Mouse (Mus musculus) neural tube, embryonic 11.5 days (tissue): Measurements from ENCODE around the gene Dcaf15. TPM values are rescaled to one million over a fixed set of nuclear protein-coding genes. Genes with fewer than 3 reads are reported as not detected.
A peak's percentile ranks its signal among the peaks of the same experiment; 100 is the strongest.

ENCODE experiments used
- ATAC-seq: fragments of 200-750 bp; cut with Nextera tagmentation; 2 replicates; pipeline ENCODE4 v1.8.0; 2017; ENCODE audit warnings: moderate number of reproducible peaks, mild to moderate bottlenecking, moderate TSS enrichment, moderate library complexity; ENCODE audit not compliant: insufficient read depth, low FRiP score, low TSS enrichment
- DNase-seq: peaks from one replicate; pipeline ENCODE4 v3.0.0-alpha.2; 2015; ENCODE audit warnings: low spot score
- H3K27ac ChIP-seq: fragments of 300-500 bp; sonication (generic); 2 replicates; pipeline ENCODE4 v1.5.1; 2014; ENCODE audit warnings: low read depth, mild to moderate bottlenecking, low read length
- H3K27me3 ChIP-seq: fragments of 300-500 bp; sonication (generic); 2 replicates; pipeline ENCODE4 v1.6.1; 2014; ENCODE audit warnings: mild to moderate bottlenecking, low read length, mixed read lengths; ENCODE audit not compliant: control insufficient read depth, insufficient read depth
- H3K36me3 ChIP-seq: fragments of 300-500 bp; sonication (generic); 2 replicates; pipeline ENCODE4 v1.6.1; 2014; ENCODE audit warnings: mild to moderate bottlenecking, low read length, moderate library complexity, mixed read lengths; ENCODE audit not compliant: control insufficient read depth, insufficient read depth
- H3K4me1 ChIP-seq: fragments of 300-500 bp; sonication (generic); 2 replicates; pipeline ENCODE4 v1.6.1; 2014; ENCODE audit warnings: low read length, mixed read lengths; ENCODE audit not compliant: control insufficient read depth, insufficient read depth
- H3K4me2 ChIP-seq: fragments of 300-500 bp; sonication (generic); 2 replicates; pipeline ENCODE4 v1.6.1; 2014; ENCODE audit warnings: low read depth, mild to moderate bottlenecking, moderate library complexity
- H3K4me3 ChIP-seq: fragments of 300-500 bp; sonication (generic); 2 replicates; pipeline ENCODE4 v1.5.1; 2014; ENCODE audit warnings: low read depth, low read length
- H3K9ac ChIP-seq: fragments of 300-500 bp; sonication (generic); 2 replicates; pipeline ENCODE4 v1.6.1; 2014; ENCODE audit warnings: mild to moderate bottlenecking, low read length
- H3K9me3 ChIP-seq: fragments of 300-500 bp; sonication (generic); 2 replicates; pipeline ENCODE4 v1.6.1; 2016; ENCODE audit warnings: low read length; ENCODE audit not compliant: control insufficient read depth
- WGBS: fragments of 180-500 bp; shearing (Covaris S2); extraction: QIAGEN DNeasy Blood & Tissue Kit; methylation state at CpG from one replicate; pipeline ENCODE4 v1.1.7; 2014; 5-methylcytosine and 5-hydroxymethylcytosine counted together
- polyA plus RNA-seq: library from polyadenylated mRNA; unstranded; fragments of >200 nt; fragmentation: Nextera tagmentation; extraction: Ambion mirVana; gene quantifications from 2 replicates; pipeline ENCODE4 v1.2.1, GENCODE M21; 2014

Dcaf15 gene
- polyA plus RNA-seq, 1 experiment from 2014 or later = 17.0 TPM

- Histone ChIP-seq H3K9me3 (no peaks in the 10 kb centered on the region), H3K4me1 (peaks cover 12% of the 10 kb centered on the region), H3K27me3 (no peaks in the 10 kb centered on the region), H3K36me3 (peaks cover 5% of the 10 kb centered on the region), H3K9ac (no peak overlapping the region), H3K27ac (no peak overlapping the region), H3K4me3 (no peak overlapping the region), H3K4me2 (no peak overlapping the region)
- WGBS = 72% methylated on average over 2 of the region's 2 CpGs
- no peak for DNase-seq
- no peak for ATAC-seq
Observed at GRCm38 (mm10) chr8:84105676-84106075, 1.1 kb upstream of the Dcaf15 start.

- peak; percentile 79 for DNase-seq
- 0% methylated on average over 14 of the region's 29 CpGs for WGBS
Observed at GRCm38 (mm10) chr8:84104221-84104620, 347 bp downstream of the Dcaf15 start.

GRCm38 (mm10) chr8:84103601-84104000 lies 967 bp downstream of the Dcaf15 start:
- Histone ChIP-seq H3K36me3 (peaks cover 8% of the 10 kb centered on the region), H3K9ac (peak overlapping the region; percentile 74), H3K27me3 (no peaks in the 10 kb centered on the region), H3K4me1 (peaks cover 12% of the 10 kb centered on the region), H3K27ac (peak overlapping the region; percentile 75; the same call in 1 of the 2 replicates), H3K4me3 (peak overlapping the region; percentile 64), H3K9me3 (no peaks in the 10 kb centered on the region), H3K4me2 (peak overlapping the region; percentile 80)
- DNase-seq (no peak), ATAC-seq (no peak)
- 63% methylated on average over 3 of the region's 3 CpGs for WGBS

More at GRCm38 (mm10) chr8:84104221-84104620, 347 bp downstream of the Dcaf15 start:
- H3K9me3 ChIP-seq = no peaks in the 10 kb centered on the region
- H3K4me2 ChIP-seq = peak overlapping the region; percentile 80
- peak overlapping the region; percentile 64 for H3K4me3 ChIP-seq
- peaks cover 12% of the 10 kb centered on the region for H3K4me1 ChIP-seq
- ATAC-seq = peak; percentile 84
- H3K36me3 ChIP-seq = peaks cover 5% of the 10 kb centered on the region
- peak overlapping the region; percentile 75 for H3K27ac ChIP-seq
- H3K9ac ChIP-seq = peak overlapping the region; percentile 74
- no peaks in the 10 kb centered on the region for H3K27me3 ChIP-seq

GRCm38 (mm10) chr8:84101476-84102270 lies 2.9 kb downstream of the Dcaf15 start:
- H3K9ac ChIP-seq = no peak overlapping the region
- 93% methylated on average over 25 of the region's 25 CpGs for WGBS
- no peak for ATAC-seq

GRCm38 (mm10) chr8:84098376-84098775 lies 6.2 kb downstream of the Dcaf15 start:
- 91% methylated on average over 7 of the region's 7 CpGs for WGBS
- H3K36me3 ChIP-seq = peaks cover 33% of the 10 kb centered on the region
- H3K4me3 ChIP-seq = no peak overlapping the region
- H3K9me3 ChIP-seq = no peaks in the 10 kb centered on the region
- DNase-seq (no peak), ATAC-seq (no peak)
- peaks cover 7% of the 10 kb centered on the region for H3K4me1 ChIP-seq
- no peak overlapping the region for H3K9ac ChIP-seq
- H3K27me3 ChIP-seq = no peaks in the 10 kb centered on the region
- H3K27ac ChIP-seq = no peak overlapping the region
- no peak overlapping the region for H3K4me2 ChIP-seq

More at GRCm38 (mm10) chr8:84101476-84102270, 2.9 kb downstream of the Dcaf15 start:
- H3K27ac ChIP-seq = no peak overlapping the region
- H3K27me3 ChIP-seq = no peaks in the 10 kb centered on the region
- H3K4me1 ChIP-seq = peaks cover 12% of the 10 kb centered on the region
- H3K9me3 ChIP-seq = no peaks in the 10 kb centered on the region
- H3K4me2 ChIP-seq = no peak overlapping the region
- H3K4me3 ChIP-seq = no peak overlapping the region
- no peak for DNase-seq
- H3K36me3 ChIP-seq = peaks cover 22% of the 10 kb centered on the region

GRCm38 (mm10) chr8:84096061-84096460 lies 8.5 kb downstream of the Dcaf15 start:
- 79% methylated on average over 8 of the region's 8 CpGs for WGBS
- DNase-seq (no peak), ATAC-seq (no peak)
- Histone ChIP-seq H3K4me2 (no peak overlapping the region), H3K27ac (no peak overlapping the region), H3K4me1 (no peaks in the 10 kb centered on the region), H3K36me3 (peaks cover 35% of the 10 kb centered on the region), H3K9me3 (no peaks in the 10 kb centered on the region), H3K4me3 (no peak overlapping the region), H3K27me3 (no peaks in the 10 kb centered on the region), H3K9ac (no peak overlapping the region)

- 84% methylated on average over 8 of the region's 8 CpGs for WGBS
- peaks cover 13% of the 10 kb centered on the region for H3K36me3 ChIP-seq
- no peak overlapping the region for H3K4me3 ChIP-seq
- ATAC-seq = no peak
- H3K27ac ChIP-seq = no peak overlapping the region
- H3K9me3 ChIP-seq = no peaks in the 10 kb centered on the region
- H3K27me3 ChIP-seq = no peaks in the 10 kb centered on the region
- DNase-seq = no peak
- no peak overlapping the region for H3K4me2 ChIP-seq
- no peaks in the 10 kb centered on the region for H3K4me1 ChIP-seq
- H3K9ac ChIP-seq = no peak overlapping the region
Observed at GRCm38 (mm10) chr8:84090585-84090984, 14.0 kb downstream of the Dcaf15 start.

GRCm38 (mm10) chr8:84089277-84089676 lies 15.3 kb downstream of the Dcaf15 start:
- no peak overlapping the region for H3K4me3 ChIP-seq
- H3K9me3 ChIP-seq = no peaks in the 10 kb centered on the region
- H3K4me1 ChIP-seq = peaks cover 4% of the 10 kb centered on the region; the same call in 1 of the 2 replicates
- no peak for DNase-seq
- WGBS = 86% methylated on average over 9 of the region's 9 CpGs
- H3K36me3 ChIP-seq = peaks cover 10% of the 10 kb centered on the region
- H3K27ac ChIP-seq = no peak overlapping the region
- H3K9ac ChIP-seq = no peak overlapping the region
- no peaks in the 10 kb centered on the region for H3K27me3 ChIP-seq
- H3K4me2 ChIP-seq = no peak overlapping the region
- no peak for ATAC-seq

GRCm38 (mm10) chr8:84087821-84088220 lies 16.7 kb downstream of the Dcaf15 start:
- H3K9ac ChIP-seq = no peak overlapping the region
- H3K27ac ChIP-seq = no peak overlapping the region
- DNase-seq (no peak), ATAC-seq (no peak)
- no peak overlapping the region for H3K4me2 ChIP-seq
- H3K4me3 ChIP-seq = no peak overlapping the region
- H3K27me3 ChIP-seq = no peaks in the 10 kb centered on the region
- no peaks in the 10 kb centered on the region for H3K9me3 ChIP-seq
- WGBS = 94% methylated on average over 14 of the region's 14 CpGs
- peaks cover 10% of the 10 kb centered on the region for H3K4me1 ChIP-seq
- H3K36me3 ChIP-seq = peaks cover 12% of the 10 kb centered on the region
